Mouse (Mus musculus): ENCODE results near the gene Prima1.

DNA sequence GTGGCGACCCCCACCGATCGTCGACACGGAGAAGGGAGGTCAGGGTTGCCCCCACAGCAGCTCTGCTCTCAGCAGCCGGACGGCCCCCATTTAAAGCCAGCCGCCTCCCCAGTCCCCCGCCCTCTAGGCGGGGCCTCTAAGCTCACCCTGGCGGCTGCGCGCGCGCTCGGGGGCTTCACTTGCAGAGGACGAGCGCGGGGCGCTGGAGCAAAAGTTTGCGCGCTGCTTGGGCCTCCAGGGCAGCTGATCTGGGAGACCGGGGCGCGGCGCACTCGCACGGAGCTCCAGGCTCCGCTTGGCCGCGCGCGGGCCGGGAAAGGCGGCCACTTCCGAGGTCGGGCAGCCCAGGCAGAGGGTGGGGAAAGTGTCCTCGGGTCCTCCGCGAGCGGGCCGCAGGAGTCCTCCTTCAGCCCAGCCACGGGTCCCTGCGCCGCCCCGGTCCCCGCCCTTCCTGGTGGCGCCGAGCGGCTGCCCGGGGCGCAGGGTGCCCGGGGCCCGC lies at the start of gene Prima1:
- TF ChIP-seq EP300 (IDR thresholded peaks at IDR 0.05) (no peak), CTCF (IDR thresholded peaks at IDR 0.05) (no peak; the same call in 1 of the 2 replicates)

Measured in lung, postnatal 0 days (tissue).